Mouse (Mus musculus): ENCODE measurements at regions not wholly inside any gene's neighbourhood (a gene's known extent, or its start where the extent isn't known, plus 50 kb on each side); places are given as distances from the start of the nearest gene placed in this dataset.

GRCm38 (mm10) chr3:61456598-61456997, 90.8 kb upstream of the B430305J03Rik start:
- Histone ChIP-seq H3K4me2 (no peak overlapping the region), H3K36me3 (no peaks in the 10 kb centered on the region), H3K4me3 (replicated peaks) (no peak overlapping the region), H3K9ac (no peak overlapping the region), H3K27me3 (no peaks in the 10 kb centered on the region), H3K9me3 (replicated peaks) (0 out of 2 replicates have a peak, but pooled peaks cover under 1% of the 10 kb centered on the region), H3K4me1 (no peaks in the 10 kb centered on the region), H3K27ac (no peak overlapping the region)
- WGBS, result 86% methylated on average over 2 of the region's 2 CpGs
- no peak for ATAC-seq (replicated peaks; ENCODE audit: low FRiP score)

GRCm38 (mm10) chr3:61442000-61442739, 76.4 kb upstream of the B430305J03Rik start:
- no peak overlapping the region for H3K27ac ChIP-seq
- no peaks in the 10 kb centered on the region for H3K36me3 ChIP-seq
- H3K4me1 ChIP-seq, result no peaks in the 10 kb centered on the region
- H3K9ac ChIP-seq, result no peak overlapping the region
- H3K4me2 ChIP-seq, result no peak overlapping the region
- 74% methylated on average over 2 of the region's 2 CpGs for WGBS
- no peaks in the 10 kb centered on the region for H3K9me3 ChIP-seq (replicated peaks)
- no peaks in the 10 kb centered on the region for H3K27me3 ChIP-seq
- no peak overlapping the region for H3K4me3 ChIP-seq (replicated peaks)
- ATAC-seq (replicated peaks; ENCODE audit: low FRiP score), result no peak

- WGBS, result 85% methylated on average over 4 of the region's 4 CpGs
- ATAC-seq (replicated peaks; ENCODE audit: low FRiP score), result no peak
Measured at GRCm38 (mm10) chr3:61441445-61441844, 75.7 kb upstream of the B430305J03Rik start.

GRCm38 (mm10) chr3:61428713-61429112, 63.0 kb upstream of the B430305J03Rik start:
- no peaks in the 10 kb centered on the region for H3K27me3 ChIP-seq
- no peak overlapping the region for H3K4me2 ChIP-seq
- no peaks in the 10 kb centered on the region for H3K36me3 ChIP-seq
- ATAC-seq (replicated peaks; ENCODE audit: low FRiP score), result no peak
- H3K9me3 ChIP-seq (replicated peaks), result no peaks in the 10 kb centered on the region
- H3K4me3 ChIP-seq (replicated peaks), result no peak overlapping the region
- no peak overlapping the region for H3K27ac ChIP-seq
- H3K4me1 ChIP-seq, result no peaks in the 10 kb centered on the region
- H3K9ac ChIP-seq, result no peak overlapping the region
- 76% methylated on average over 1 of the region's 1 CpGs for WGBS

More at GRCm38 (mm10) chr3:61441445-61441844, 75.7 kb upstream of the B430305J03Rik start:
- Histone ChIP-seq H3K9ac (no peak overlapping the region), H3K9me3 (replicated peaks) (no peaks in the 10 kb centered on the region), H3K27me3 (no peaks in the 10 kb centered on the region), H3K36me3 (no peaks in the 10 kb centered on the region), H3K27ac (no peak overlapping the region), H3K4me2 (no peak overlapping the region), H3K4me3 (replicated peaks) (no peak overlapping the region), H3K4me1 (no peaks in the 10 kb centered on the region)

- no peak for ATAC-seq (replicated peaks; ENCODE audit: low FRiP score)
Measured at GRCm38 (mm10) chr3:61423945-61424344, 58.2 kb upstream of the B430305J03Rik start.

GRCm38 (mm10) chr3:61419706-61420105, 54.0 kb upstream of the B430305J03Rik start:
- no peak overlapping the region for H3K27ac ChIP-seq
- WGBS, result 86% methylated on average over 3 of the region's 3 CpGs
- no peak overlapping the region for H3K4me2 ChIP-seq
- no peak overlapping the region for H3K9ac ChIP-seq
- H3K27me3 ChIP-seq, result no peaks in the 10 kb centered on the region
- no peaks in the 10 kb centered on the region for H3K4me1 ChIP-seq
- H3K4me3 ChIP-seq (replicated peaks), result no peak overlapping the region
- H3K36me3 ChIP-seq, result no peaks in the 10 kb centered on the region
- no peak for ATAC-seq (replicated peaks; ENCODE audit: low FRiP score)
- no peaks in the 10 kb centered on the region for H3K9me3 ChIP-seq (replicated peaks)

More at GRCm38 (mm10) chr3:61423945-61424344, 58.2 kb upstream of the B430305J03Rik start:
- Histone ChIP-seq H3K4me2 (no peak overlapping the region), H3K4me1 (no peaks in the 10 kb centered on the region), H3K9me3 (replicated peaks) (no peaks in the 10 kb centered on the region), H3K36me3 (no peaks in the 10 kb centered on the region), H3K27ac (no peak overlapping the region), H3K27me3 (no peaks in the 10 kb centered on the region), H3K9ac (no peak overlapping the region), H3K4me3 (replicated peaks) (no peak overlapping the region)
- 45% methylated on average over 5 of the region's 5 CpGs for WGBS

GRCm38 (mm10) chr3:61418096-61418495, 52.3 kb upstream of the B430305J03Rik start:
- Histone ChIP-seq H3K36me3 (no peaks in the 10 kb centered on the region), H3K27me3 (no peaks in the 10 kb centered on the region), H3K4me2 (no peak overlapping the region), H3K9me3 (replicated peaks) (no peaks in the 10 kb centered on the region), H3K27ac (no peak overlapping the region), H3K4me1 (no peaks in the 10 kb centered on the region), H3K4me3 (replicated peaks) (no peak overlapping the region), H3K9ac (no peak overlapping the region)
- no peak for ATAC-seq (replicated peaks; ENCODE audit: low FRiP score)
- 86% methylated on average over 3 of the region's 3 CpGs for WGBS

All from kidney, embryonic 15.5 days (tissue).